Mouse (Mus musculus) hindbrain, embryonic 11.5 days (tissue): ENCODE measurements around the gene Vmn1r107. TPM values are rescaled to one million over a fixed set of nuclear protein-coding genes. Genes with fewer than 3 reads are reported as not detected.
"Not testable (repeated sequence)": the region's sequence is repeated elsewhere in the genome, so short reads cannot be mapped to it uniquely, and the experiment has no call there.

Experiments
- ATAC-seq: fragments of 200-750 bp; cut with Nextera tagmentation; 2 replicates; pipeline ENCODE4 v1.8.0; 2017; ENCODE audit warnings: mild to moderate bottlenecking, moderate TSS enrichment, moderate library complexity; ENCODE audit not compliant: low FRiP score
- DNase-seq: peaks from one replicate; pipeline ENCODE4 v3.0.0-alpha.2; 2015; ENCODE audit warnings: low spot score
- H3K27ac ChIP-seq: fragments of 300-500 bp; sonication (generic); 2 replicates; pipeline ENCODE4 v1.5.1; 2014; ENCODE audit warnings: mild to moderate bottlenecking, low read depth, low read length
- H3K27me3 ChIP-seq: fragments of 300-500 bp; sonication (generic); 2 replicates; pipeline ENCODE4 v1.6.1; 2014; ENCODE audit warnings: mild to moderate bottlenecking, low read length, moderate library complexity, mixed read lengths; ENCODE audit not compliant: control insufficient read depth, insufficient read depth
- H3K36me3 ChIP-seq: fragments of 300-500 bp; sonication (generic); 2 replicates; pipeline ENCODE4 v1.6.1; 2014; ENCODE audit warnings: mild to moderate bottlenecking, low read length, moderate library complexity, mixed read lengths; ENCODE audit not compliant: control insufficient read depth, insufficient read depth
- H3K4me1 ChIP-seq: fragments of 300-500 bp; sonication (generic); replicated peaks from 2 replicates; pipeline ENCODE4 v1.6.1; 2014; ENCODE audit warnings: low read length, mixed read lengths; ENCODE audit not compliant: control insufficient read depth, insufficient read depth
- H3K4me2 ChIP-seq: fragments of 300-500 bp; sonication (generic); replicated peaks from 2 replicates; pipeline ENCODE4 v1.6.1; 2014; ENCODE audit warnings: mild to moderate bottlenecking, low read depth, low read length
- H3K4me3 ChIP-seq: fragments of 300-500 bp; sonication (generic); 2 replicates; pipeline ENCODE4 v1.5.1; 2014; ENCODE audit warnings: low read depth, low read length
- H3K9ac ChIP-seq: fragments of 300-500 bp; sonication (generic); 2 replicates; pipeline ENCODE4 v1.6.1; 2014; ENCODE audit warnings: low read depth, low read length
- H3K9me3 ChIP-seq: fragments of 300-500 bp; sonication (generic); 2 replicates; pipeline ENCODE4 v1.6.1; 2016; ENCODE audit warnings: low read length; ENCODE audit not compliant: control insufficient read depth
- WGBS: fragments of 180-500 bp; shearing (Covaris S2); extraction: QIAGEN DNeasy Blood & Tissue Kit; methylation state at CpG from one replicate; pipeline ENCODE4 v1.1.7; 2014; 5-methylcytosine and 5-hydroxymethylcytosine counted together
- polyA plus RNA-seq: library from polyadenylated mRNA; unstranded; fragments of >200 nt; fragmentation: Nextera tagmentation; extraction: Ambion mirVana; gene quantifications from 2 replicates; pipeline ENCODE4 v1.2.1, GENCODE M21; 2014

Vmn1r107 gene
- polyA plus RNA-seq: not detected in 2 replicates

- not testable (repeated sequence) for H3K36me3 ChIP-seq, H3K4me3 ChIP-seq, H3K27ac ChIP-seq, DNase-seq, H3K9me3 ChIP-seq, H3K9ac ChIP-seq, H3K27me3 ChIP-seq, H3K4me2 ChIP-seq, H3K4me1 ChIP-seq, ATAC-seq
- WGBS: no CpG with 5 or more reads among the region's 3 CpGs
Observed at GRCm38 (mm10) chr7:20668618-20669017, at the start of gene Vmn1r107. Gene Vmn1r107 (plus strand): TSS chr7:20668918.

DNA sequence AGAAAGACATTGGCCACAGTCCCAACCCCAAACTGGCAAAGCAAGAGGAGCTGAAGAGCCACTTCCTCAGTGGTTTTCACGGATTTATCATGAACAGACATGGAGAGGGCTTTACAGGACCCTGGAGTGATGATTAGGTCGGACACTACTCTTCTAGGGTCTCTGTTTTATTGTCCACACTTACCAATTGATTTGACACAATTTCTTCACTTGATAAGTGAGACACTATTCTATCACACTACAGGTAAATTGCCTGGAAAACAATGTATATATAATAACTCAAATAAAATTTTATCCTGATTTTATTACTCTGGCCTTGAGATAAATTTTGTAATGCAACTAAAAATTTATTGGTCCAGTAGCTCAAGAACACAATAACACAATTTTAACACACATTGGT, 34.4 kb downstream of the Vmn1r107 start, which contains the start of gene Vmn1r111:
Gene Vmn1r111, minus strand, starts transcription at position 101 of the 400 bp plus-strand sequence.
- no CpG with 5 or more reads among the region's 2 CpGs for WGBS
- H3K9me3 ChIP-seq, H3K4me1 ChIP-seq, H3K27me3 ChIP-seq, H3K4me2 ChIP-seq, DNase-seq, H3K36me3 ChIP-seq, H3K4me3 ChIP-seq, H3K27ac ChIP-seq, ATAC-seq, H3K9ac ChIP-seq: not testable (repeated sequence)

Other genes starting within 250 kb of the Vmn1r107 start
- not detected in 2 replicates for gene Vmn1r101, start 226.3 kb upstream of the Vmn1r107 start, polyA plus RNA-seq
- gene Gm10670, start 194.0 kb upstream of the Vmn1r107 start, polyA plus RNA-seq: not detected in 2 replicates
- not detected in 2 replicates for gene Vmn1r103, start 158.4 kb upstream of the Vmn1r107 start, polyA plus RNA-seq
- not detected in 2 replicates for gene Vmn1r104, start 135.1 kb upstream of the Vmn1r107 start, polyA plus RNA-seq
- gene Gm5726, start 123.2 kb upstream of the Vmn1r107 start, polyA plus RNA-seq: not detected in 2 replicates
- not detected in 2 replicates for gene Gm4141, start 92.7 kb upstream of the Vmn1r107 start, polyA plus RNA-seq
- gene Gm4513, start 69.9 kb upstream of the Vmn1r107 start, polyA plus RNA-seq: not detected in 2 replicates
- gene Vmn1r111, start 34.3 kb downstream of the Vmn1r107 start, polyA plus RNA-seq: not detected in 2 replicates
- gene Gm10668, start 61.7 kb downstream of the Vmn1r107 start, polyA plus RNA-seq: not detected in 2 replicates
- not detected in 2 replicates for gene Vmn1r112, start 102.3 kb downstream of the Vmn1r107 start, polyA plus RNA-seq
- gene Vmn1r113, start 118.4 kb downstream of the Vmn1r107 start, polyA plus RNA-seq: not detected in 2 replicates
- not detected in 2 replicates for gene Vmn1r114, start 143.3 kb downstream of the Vmn1r107 start, polyA plus RNA-seq
- not detected in 2 replicates for gene Vmn1r115, start 176.1 kb downstream of the Vmn1r107 start, polyA plus RNA-seq
- gene Vmn1r116, start 203.3 kb downstream of the Vmn1r107 start, polyA plus RNA-seq: not detected in 2 replicates
- not detected in 2 replicates for gene Vmn1r117, start 215.2 kb downstream of the Vmn1r107 start, polyA plus RNA-seq
- gene Vmn1r118, start 243.4 kb downstream of the Vmn1r107 start, polyA plus RNA-seq: not detected in 2 replicates